Mouse (Mus musculus) heart, postnatal 0 days (tissue): ENCODE measurements around the gene Eif4a1.
A peak's percentile ranks its signal among the peaks of the same experiment; 100 is the strongest.

Experiments used
- CTCF ChIP-seq: IDR thresholded peaks from 2 replicates; pipeline ENCODE4 v1.5.1; 2016; ENCODE audit warnings: antibody characterized with exemption, control low read depth, low read depth
- EP300 ChIP-seq: IDR thresholded peaks from 2 replicates; pipeline ENCODE4 v1.6.1; 2016; ENCODE audit warnings: antibody characterized with exemption, low read depth

- TF ChIP-seq CTCF (no peak), EP300 (peak; percentile 85)
These were observed at the start of gene Eif4a1 for GRCm38 (mm10) chr11:69672211-69672706.
